Mouse (Mus musculus) CD4-positive, CD25-positive, alpha-beta regulatory T cell, adult 2 months (primary cell): ENCODE measurements around the gene Adcy1.

Experiments
- DNase-seq: peaks from one replicate; pipeline ENCODE4 v3.0.0-alpha.2; 2012; ENCODE audit warnings: low read depth, low spot score

The Adcy1 gene

GRCm38 (mm10) chr11:7135763-7136162, 72.5 kb downstream of the Adcy1 start:
- no peak for DNase-seq

DNA sequence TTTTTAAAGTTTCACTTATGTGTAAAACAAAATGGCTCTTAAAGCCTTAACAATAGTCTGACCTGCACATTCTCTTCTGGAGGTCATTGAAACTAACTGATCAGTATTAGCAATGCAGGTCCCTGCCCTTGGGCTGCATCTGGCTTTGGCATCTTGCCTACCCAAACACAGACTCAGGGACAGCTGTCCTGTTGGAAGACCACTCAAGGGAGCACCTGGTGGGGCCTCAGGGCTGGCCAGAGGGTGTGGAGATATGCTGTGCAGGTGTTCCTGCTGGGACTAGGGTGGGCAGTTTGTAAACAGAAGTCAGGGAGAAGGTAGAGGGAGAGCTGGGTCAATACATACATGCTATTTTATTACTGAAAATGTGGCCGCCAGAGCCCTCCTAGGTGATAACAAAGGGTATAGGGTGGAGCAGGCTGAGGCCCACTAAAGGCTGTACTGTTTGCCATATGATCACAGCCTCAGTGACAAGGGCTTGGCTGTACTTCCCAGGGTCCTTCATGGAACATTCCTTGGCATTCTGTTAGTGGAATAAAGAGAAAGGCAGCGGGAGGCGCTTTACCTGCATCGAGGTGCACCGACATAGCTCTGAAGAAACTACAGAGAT, 73.1 kb downstream of the Adcy1 start:
- DNase-seq: no peak

- no peak for DNase-seq
These were observed 75.1 kb downstream of the Adcy1 start for GRCm38 (mm10) chr11:7138370-7138769.

- DNase-seq: peak; percentile 54
These were observed 77.2 kb downstream of the Adcy1 start for GRCm38 (mm10) chr11:7140449-7140848.

GRCm38 (mm10) chr11:7142725-7143124, 79.4 kb downstream of the Adcy1 start:
- DNase-seq: no peak

GRCm38 (mm10) chr11:7144369-7144768, 81.1 kb downstream of the Adcy1 start:
- DNase-seq: peak; percentile 52

- peak; percentile 85 for DNase-seq
These were observed 81.9 kb downstream of the Adcy1 start for GRCm38 (mm10) chr11:7145221-7145620.

DNA sequence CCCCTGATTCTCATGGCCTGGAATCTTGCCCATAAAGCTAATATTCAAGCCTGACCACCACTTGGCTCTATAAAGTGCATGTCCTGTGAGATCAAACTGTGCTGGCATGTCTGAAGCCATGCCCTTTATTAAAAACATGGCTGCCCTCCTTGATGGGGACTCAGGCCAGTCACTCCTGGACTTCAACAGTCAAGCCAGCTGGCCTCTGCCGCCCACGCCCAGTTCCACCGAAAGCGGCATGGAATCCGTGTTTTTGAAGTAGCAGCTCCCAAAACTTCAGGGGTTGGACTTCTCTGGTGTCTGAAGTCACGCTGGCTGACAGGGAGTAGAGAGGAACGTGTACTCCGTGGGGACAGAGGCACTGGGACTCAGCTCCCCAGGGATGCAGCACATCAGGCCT, 84.2 kb downstream of the Adcy1 start:
- DNase-seq: no peak

- no peak for DNase-seq
These were observed 84.7 kb downstream of the Adcy1 start for GRCm38 (mm10) chr11:7147945-7148344.

GRCm38 (mm10) chr11:7149471-7149870, 86.2 kb downstream of the Adcy1 start:
- no peak for DNase-seq

- no peak for DNase-seq
These were observed 87.2 kb downstream of the Adcy1 start for GRCm38 (mm10) chr11:7150511-7150910.

- no peak for DNase-seq
These were observed 89.1 kb downstream of the Adcy1 start for GRCm38 (mm10) chr11:7152371-7152770.

- no peak for DNase-seq
These were observed 89.8 kb downstream of the Adcy1 start for GRCm38 (mm10) chr11:7153081-7153480.

DNA sequence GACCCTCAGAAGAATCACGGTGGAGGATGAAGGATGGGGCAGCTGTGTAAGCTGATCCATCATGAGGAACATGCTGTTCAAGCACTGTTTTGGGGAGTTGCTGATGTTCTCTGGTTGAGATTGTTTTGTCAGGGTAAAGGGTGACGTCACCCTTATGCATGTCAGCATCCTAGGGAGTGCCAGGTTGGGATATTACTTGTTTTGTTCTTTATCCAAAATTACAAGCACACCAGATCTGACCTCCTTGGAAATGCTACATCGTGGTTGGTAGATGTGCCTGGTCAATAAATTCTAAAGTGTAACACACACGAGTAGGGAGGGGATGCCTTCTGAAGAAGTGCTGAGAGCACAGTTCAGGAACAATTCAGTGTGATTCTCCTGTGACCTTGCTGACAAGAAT, 93.1 kb downstream of the Adcy1 start:
- DNase-seq: no peak

GRCm38 (mm10) chr11:7158196-7158595, 94.9 kb downstream of the Adcy1 start:
- DNase-seq: no peak

DNA sequence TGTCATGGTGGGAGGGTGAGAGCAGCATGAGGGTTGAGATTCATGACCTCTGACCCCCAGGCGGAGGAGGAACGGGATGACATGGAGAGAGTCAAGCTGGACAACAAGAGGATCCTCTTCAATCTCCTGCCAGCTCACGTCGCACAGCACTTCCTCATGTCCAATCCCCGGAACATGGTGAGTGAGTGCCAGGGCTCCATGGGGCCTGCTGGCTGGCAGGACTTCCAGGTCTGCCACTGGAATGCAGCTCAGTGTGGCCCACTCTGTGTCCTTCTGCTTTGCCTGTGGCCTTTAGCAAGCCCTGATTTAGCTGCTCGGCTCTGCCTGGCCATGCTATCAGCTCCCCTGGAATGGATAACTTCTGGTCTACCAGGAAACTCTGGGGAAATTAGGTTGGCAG, 96.9 kb downstream of the Adcy1 start:
- DNase-seq: no peak

GRCm38 (mm10) chr11:7160637-7161101, 97.4 kb downstream of the Adcy1 start:
- DNase-seq: peak; percentile 11

DNA sequence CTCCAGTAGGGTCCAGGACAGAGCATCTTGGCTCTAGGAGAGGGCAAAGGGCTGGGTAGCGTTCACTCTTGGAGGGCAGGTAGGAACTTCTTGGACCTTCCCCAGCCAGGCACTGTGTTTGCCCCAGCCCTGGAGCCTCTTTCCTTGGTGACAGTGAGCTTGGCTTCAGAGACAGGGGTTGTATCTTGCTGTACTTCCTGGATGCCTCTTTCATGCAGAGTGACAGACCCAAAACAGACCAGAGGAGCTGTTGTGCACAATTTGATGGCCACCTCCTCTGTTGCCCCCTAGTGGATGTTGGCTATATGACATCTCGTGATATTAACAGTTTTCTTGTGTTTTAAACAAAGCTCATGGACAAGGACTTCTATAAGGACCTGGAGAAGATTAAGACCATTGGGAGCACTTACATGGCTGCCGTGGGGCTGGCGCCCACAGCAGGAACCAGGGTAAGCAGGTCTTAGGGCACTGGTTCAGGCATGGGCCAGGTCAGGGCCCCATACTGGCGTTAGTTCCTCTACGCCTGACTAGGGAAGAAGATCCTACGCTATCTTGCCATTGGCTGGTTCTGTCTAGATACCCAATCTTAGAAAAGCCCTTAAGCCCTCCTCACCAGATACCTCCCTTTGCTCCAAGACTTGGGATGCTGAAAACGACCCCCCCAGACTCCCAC, 98.3 kb downstream of the Adcy1 start:
- DNase-seq: peak; percentile 75

- no peak for DNase-seq
These were observed 101.1 kb downstream of the Adcy1 start for GRCm38 (mm10) chr11:7164416-7164815.

DNA sequence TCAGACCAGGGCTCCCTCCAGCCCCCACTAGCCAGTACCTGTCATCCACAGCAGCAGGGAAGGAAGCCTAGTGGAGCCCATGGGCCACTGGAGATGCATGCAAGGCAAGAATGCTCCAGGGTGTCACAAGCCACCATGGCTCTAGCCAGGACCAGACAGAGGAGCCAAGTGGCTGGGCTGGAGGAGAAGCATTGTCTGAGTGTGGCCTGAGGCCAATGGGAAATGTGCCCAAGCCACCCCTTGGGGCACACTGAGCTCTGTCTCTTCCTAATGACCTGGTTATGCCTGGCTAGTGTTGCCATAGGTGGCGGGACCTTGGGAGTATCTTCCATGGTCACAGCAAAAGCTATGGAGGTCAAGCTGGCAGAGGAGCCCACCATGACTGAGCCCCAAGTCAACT, 106.4 kb downstream of the Adcy1 start:
- no peak for DNase-seq

DNA sequence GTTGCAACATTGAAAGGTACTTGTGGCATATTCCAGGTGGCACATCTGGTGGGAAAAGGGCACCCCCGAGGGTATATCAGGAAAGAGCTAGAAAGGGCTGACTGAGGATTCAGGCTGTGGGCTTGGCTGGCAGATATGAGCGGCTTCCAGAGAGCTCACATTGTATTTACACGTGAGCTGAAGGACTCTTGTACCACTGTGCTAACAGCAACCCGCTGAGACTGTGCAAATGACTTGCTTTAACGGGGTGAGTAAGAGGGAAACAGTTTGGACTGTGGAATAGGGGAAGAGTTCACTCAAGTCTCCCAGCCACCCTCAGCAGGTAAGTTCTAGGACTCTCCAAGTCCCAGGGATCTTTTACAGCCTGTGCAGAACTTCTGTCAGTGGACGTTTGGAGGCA, 110.4 kb downstream of the Adcy1 start:
- DNase-seq: no peak

GRCm38 (mm10) chr11:7178724-7179123, 115.4 kb downstream of the Adcy1 start:
- DNase-seq: no peak

DNA sequence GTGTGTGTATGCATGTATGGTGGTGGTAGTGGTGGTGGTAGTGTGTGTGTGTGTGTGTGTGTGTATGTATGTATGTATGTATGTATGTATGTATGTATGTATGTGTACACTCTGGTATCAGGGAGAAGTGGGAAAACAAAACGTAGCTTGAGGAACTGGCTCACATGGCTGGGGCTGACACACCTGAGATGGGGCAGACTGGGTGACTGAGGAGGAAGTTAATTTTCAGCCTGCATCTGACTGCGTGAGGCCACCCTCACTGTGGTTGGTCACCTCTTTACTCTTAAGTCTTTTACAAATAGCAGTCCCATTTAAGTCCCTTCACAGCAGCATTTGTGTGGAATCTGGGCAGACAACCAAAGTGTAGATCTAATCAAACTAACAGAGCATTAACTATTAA, 116.0 kb downstream of the Adcy1 start:
- DNase-seq: no peak
